Mouse (Mus musculus): ENCODE data around the gene Rnf19b. TPM values are rescaled to one million over a fixed set of nuclear protein-coding genes. Genes with fewer than 3 reads are reported as not detected.
A peak's percentile ranks its signal among the peaks of the same experiment; 100 is the strongest.

The Rnf19b gene
- total RNA-seq, 1 experiment = 66.7 TPM

DNA sequence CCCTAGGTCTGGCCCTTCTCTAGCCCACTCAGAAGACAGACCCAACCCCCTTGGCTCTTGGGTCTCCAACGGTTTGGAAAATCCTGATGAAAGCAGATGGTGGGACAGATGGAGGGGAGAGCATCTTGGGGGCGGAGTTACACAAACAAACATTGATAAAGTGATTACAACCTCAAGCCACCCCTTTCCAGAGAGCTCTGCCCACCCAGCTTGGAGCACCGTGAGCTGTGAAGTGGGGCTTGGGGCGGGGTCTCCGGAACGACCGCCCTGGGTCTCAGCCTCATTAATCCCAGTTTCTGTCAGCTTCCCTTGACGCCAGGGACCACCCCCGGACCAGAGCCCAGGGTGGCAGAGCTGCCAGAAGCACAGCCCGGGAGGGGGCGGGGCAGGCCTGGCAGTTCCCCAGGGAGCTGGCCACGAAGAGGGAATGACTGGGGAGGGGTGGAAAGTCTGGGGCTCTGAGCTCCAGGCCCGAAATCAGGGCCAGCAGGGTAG, 66.6 kb downstream of the Rnf19b start:
- H3K4me3 ChIP-seq (ENCODE audit: insufficient read depth in 1 of 2, low read depth in 1 of 2, low read length in 2 of 2, poor library complexity in 1 of 2, severe bottlenecking in 1 of 2) = no peak overlapping the region
- H3K9me3 ChIP-seq (ENCODE audit: control insufficient read depth, insufficient read depth, low read depth, low read length) = no peaks in the 10 kb centered on the region
- peaks cover 0 to 31% of the 10 kb centered on the region in 2 experiments; a peak in 2 of 4 replicates for H3K4me1 ChIP-seq (ENCODE audit: control insufficient read depth in 2 of 2, insufficient read depth in 2 of 2, low read length in 2 of 2, poor library complexity in 1 of 2)
- no peak overlapping the region for H3K27ac ChIP-seq (ENCODE audit: insufficient read depth, low read depth, low read length, poor library complexity, severe bottlenecking)
- no peak overlapping the region for H3K9ac ChIP-seq (ENCODE audit: insufficient read depth, low read depth, low read length, poor library complexity, severe bottlenecking)
- no peak for DNase-seq (ENCODE audit: low read depth, low spot score)
- H3K36me3 ChIP-seq (ENCODE audit: control insufficient read depth, insufficient read depth, low read length, poor library complexity, severe bottlenecking) = no peaks in the 10 kb centered on the region
- in situ Hi-C loops (cut with MboI; ENCODE audit: low sequenced_read_pairs in 2 of 2, unreplicated experiment in 2 of 2) = no loop called here
- TF ChIP-seq ZC3H11A (IDR thresholded peaks at IDR 0.05; ENCODE audit: borderline replicate concordance, low read depth, low read length) (no peak), HCFC1 (IDR thresholded peaks at IDR 0.05; ENCODE audit: borderline replicate concordance, insufficient read depth, low read length) (no peak), ZNF384 (IDR thresholded peaks at IDR 0.05; ENCODE audit: low read depth, low read length) (no peak), CHD2 (IDR thresholded peaks at IDR 0.05; ENCODE audit: low read depth, low read length) (no peak), MAFK (IDR thresholded peaks at IDR 0.05; ENCODE audit: insufficient read depth, low read depth, low read length) (no peak)

DNA sequence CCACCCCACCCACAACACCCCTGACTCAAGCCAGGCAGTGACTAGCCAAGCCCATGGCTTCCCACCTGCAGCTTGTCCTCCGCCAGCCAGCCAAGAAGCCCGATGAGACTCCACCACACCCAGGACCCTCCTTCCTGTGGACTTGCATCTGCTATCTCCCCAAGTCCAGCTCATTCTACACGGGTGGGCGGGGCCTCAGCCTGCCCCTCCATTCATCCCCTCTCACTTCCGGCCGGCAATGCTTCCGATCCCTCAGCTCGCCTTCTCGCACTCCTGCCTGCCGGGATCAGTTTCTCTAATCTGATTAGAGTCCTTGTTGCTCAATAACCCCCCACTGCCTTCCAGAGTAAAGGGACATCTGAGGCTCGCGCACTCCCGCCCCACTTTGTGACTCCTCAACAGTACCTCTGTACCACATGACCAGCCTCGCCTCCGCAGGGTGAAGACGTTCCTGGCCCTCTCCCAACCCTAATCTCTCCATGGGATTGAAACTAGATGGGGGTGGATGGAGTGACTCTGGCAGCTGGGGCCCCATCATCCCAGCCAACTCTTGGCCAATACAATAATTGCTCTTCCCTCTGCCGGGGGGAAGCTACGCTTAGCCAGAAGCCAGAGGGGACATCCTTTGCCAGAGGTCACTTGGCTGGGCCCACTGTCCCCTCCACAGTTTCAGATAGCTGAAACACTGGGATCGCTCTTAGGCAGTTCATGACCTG, 67.8 kb downstream of the Rnf19b start:
- DNase-seq (ENCODE audit: low read depth, low spot score) = no peak
- no peaks in the 10 kb centered on the region for H3K9me3 ChIP-seq (ENCODE audit: control insufficient read depth, insufficient read depth, low read depth, low read length)
- no peak for TF ChIP-seq MAFK (IDR thresholded peaks at IDR 0.05; ENCODE audit: insufficient read depth, low read depth, low read length)
- TF ChIP-seq CHD2 (IDR thresholded peaks at IDR 0.05; ENCODE audit: low read depth, low read length) = no peak
- TF ChIP-seq ZNF384 (IDR thresholded peaks at IDR 0.05; ENCODE audit: low read depth, low read length) = no peak
- TF ChIP-seq ZC3H11A (IDR thresholded peaks at IDR 0.05; ENCODE audit: borderline replicate concordance, low read depth, low read length) = no peak
- TF ChIP-seq HCFC1 (IDR thresholded peaks at IDR 0.05; ENCODE audit: borderline replicate concordance, insufficient read depth, low read length) = no peak
- in situ Hi-C loops (cut with MboI; ENCODE audit: low sequenced_read_pairs in 2 of 2, unreplicated experiment in 2 of 2) = no loop called here
- peak overlapping the region; percentile 9 to 54; a peak in 2 of 4 replicates for H3K4me3 ChIP-seq (ENCODE audit: insufficient read depth in 1 of 2, low read depth in 1 of 2, low read length in 2 of 2, poor library complexity in 1 of 2, severe bottlenecking in 1 of 2)
- H3K4me1 ChIP-seq (ENCODE audit: control insufficient read depth in 2 of 2, insufficient read depth in 2 of 2, low read length in 2 of 2, poor library complexity in 1 of 2) = peaks cover 0 to 34% of the 10 kb centered on the region in 2 experiments; a peak in 3 of 4 replicates
- H3K36me3 ChIP-seq (ENCODE audit: control insufficient read depth, insufficient read depth, low read length, poor library complexity, severe bottlenecking) = no peaks in the 10 kb centered on the region
- H3K9ac ChIP-seq (ENCODE audit: insufficient read depth, low read depth, low read length, poor library complexity, severe bottlenecking) = peak overlapping the region; percentile 32; the same call in 1 of the 2 replicates
- H3K27ac ChIP-seq (ENCODE audit: insufficient read depth, low read depth, low read length, poor library complexity, severe bottlenecking) = no peak overlapping the region

DNA sequence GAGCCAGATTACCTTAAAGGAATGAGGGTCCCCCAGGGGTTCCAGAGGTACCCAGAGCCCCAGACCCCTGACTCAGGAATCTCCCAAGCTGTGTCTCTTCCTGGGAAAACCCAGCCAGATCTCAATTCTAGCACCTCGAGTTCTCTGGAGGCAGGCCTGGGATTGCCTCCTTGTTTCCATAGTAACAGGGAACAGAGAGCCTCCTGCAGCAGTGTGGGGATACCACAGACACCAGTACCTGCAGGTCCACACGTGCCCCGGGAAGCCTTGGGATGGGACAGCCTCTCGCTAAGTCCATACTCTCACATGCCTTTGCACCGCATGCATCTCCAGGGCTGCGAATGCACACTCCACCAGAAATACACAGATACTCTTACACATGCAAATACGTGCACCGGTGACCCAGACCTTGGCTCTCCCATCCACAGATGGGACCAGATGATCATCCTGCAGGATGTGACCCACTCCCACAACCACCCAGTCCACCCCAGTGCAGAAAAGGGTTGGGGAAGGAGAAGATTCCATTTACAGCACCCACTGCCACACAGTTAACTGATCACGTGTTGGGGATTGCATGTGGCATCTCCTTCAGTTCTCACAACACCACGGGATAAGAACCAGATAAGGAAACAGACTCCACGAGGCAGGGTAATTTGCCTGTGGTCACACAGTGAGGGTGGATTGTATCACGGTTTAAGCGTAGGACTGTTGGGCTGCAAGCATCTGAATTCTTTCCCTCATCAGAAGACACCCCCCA, 70.7 kb downstream of the Rnf19b start:
- no peak overlapping the region for H3K27ac ChIP-seq (ENCODE audit: insufficient read depth, low read depth, low read length, poor library complexity, severe bottlenecking)
- no peaks in the 10 kb centered on the region for H3K9me3 ChIP-seq (ENCODE audit: control insufficient read depth, insufficient read depth, low read depth, low read length)
- H3K4me3 ChIP-seq (ENCODE audit: insufficient read depth in 1 of 2, low read depth in 1 of 2, low read length in 2 of 2, poor library complexity in 1 of 2, severe bottlenecking in 1 of 2) = no peak overlapping the region
- in situ Hi-C loops (cut with MboI; ENCODE audit: low sequenced_read_pairs in 2 of 2, unreplicated experiment in 2 of 2) = no loop called here
- DNase-seq (ENCODE audit: low read depth, low spot score) = no peak
- no peaks in the 10 kb centered on the region for H3K36me3 ChIP-seq (ENCODE audit: control insufficient read depth, insufficient read depth, low read length, poor library complexity, severe bottlenecking)
- no peak overlapping the region for H3K9ac ChIP-seq (ENCODE audit: insufficient read depth, low read depth, low read length, poor library complexity, severe bottlenecking)
- H3K4me1 ChIP-seq (ENCODE audit: control insufficient read depth in 2 of 2, insufficient read depth in 2 of 2, low read length in 2 of 2, poor library complexity in 1 of 2) = peaks cover 0 to 31% of the 10 kb centered on the region in 2 experiments; a peak in 3 of 4 replicates
- TF ChIP-seq CHD2 (IDR thresholded peaks at IDR 0.05; ENCODE audit: low read depth, low read length) (no peak), MAFK (IDR thresholded peaks at IDR 0.05; ENCODE audit: insufficient read depth, low read depth, low read length) (no peak), HCFC1 (IDR thresholded peaks at IDR 0.05; ENCODE audit: borderline replicate concordance, insufficient read depth, low read length) (no peak), ZC3H11A (IDR thresholded peaks at IDR 0.05; ENCODE audit: borderline replicate concordance, low read depth, low read length) (no peak), ZNF384 (IDR thresholded peaks at IDR 0.05; ENCODE audit: low read depth, low read length) (no peak)

DNA sequence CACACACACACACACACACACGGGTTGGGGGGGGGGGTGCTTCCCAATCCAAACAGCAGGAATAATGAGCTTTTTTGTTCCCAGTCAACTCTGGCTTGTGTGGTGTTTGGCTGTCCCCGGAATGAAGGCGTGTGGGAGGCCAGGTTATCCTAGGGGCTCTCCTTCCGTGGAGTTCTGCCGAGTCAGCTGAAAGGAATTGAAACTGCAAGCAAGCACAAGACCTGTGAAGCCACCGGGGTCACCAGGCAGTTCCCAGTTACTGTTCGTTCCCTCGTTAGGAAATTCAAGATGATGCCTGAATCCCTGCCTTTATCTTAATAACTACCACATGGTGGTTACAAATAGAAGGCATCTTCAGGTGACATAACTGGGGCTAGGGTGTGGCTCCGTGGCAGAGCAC, 71.3 kb downstream of the Rnf19b start:
- no peak for DNase-seq (ENCODE audit: low read depth, low spot score)
- Histone ChIP-seq H3K9me3 (ENCODE audit: control insufficient read depth, insufficient read depth, low read depth, low read length) (no peaks in the 10 kb centered on the region), H3K36me3 (ENCODE audit: control insufficient read depth, insufficient read depth, low read length, poor library complexity, severe bottlenecking) (no peaks in the 10 kb centered on the region), H3K4me3 (ENCODE audit: insufficient read depth in 1 of 2, low read depth in 1 of 2, low read length in 2 of 2, poor library complexity in 1 of 2, severe bottlenecking in 1 of 2) (no peak overlapping the region), H3K4me1 (ENCODE audit: control insufficient read depth in 2 of 2, insufficient read depth in 2 of 2, low read length in 2 of 2, poor library complexity in 1 of 2) (peaks cover 0 to 31% of the 10 kb centered on the region in 2 experiments; a peak in 3 of 4 replicates), H3K27ac (ENCODE audit: insufficient read depth, low read depth, low read length, poor library complexity, severe bottlenecking) (no peak overlapping the region), H3K9ac (ENCODE audit: insufficient read depth, low read depth, low read length, poor library complexity, severe bottlenecking) (no peak overlapping the region)
- in situ Hi-C loops (cut with MboI; ENCODE audit: low sequenced_read_pairs in 2 of 2, unreplicated experiment in 2 of 2) = no loop called here
- TF ChIP-seq ZC3H11A (IDR thresholded peaks at IDR 0.05; ENCODE audit: borderline replicate concordance, low read depth, low read length) (no peak), CHD2 (IDR thresholded peaks at IDR 0.05; ENCODE audit: low read depth, low read length) (no peak), HCFC1 (IDR thresholded peaks at IDR 0.05; ENCODE audit: borderline replicate concordance, insufficient read depth, low read length) (no peak), ZNF384 (IDR thresholded peaks at IDR 0.05; ENCODE audit: low read depth, low read length) (no peak), MAFK (IDR thresholded peaks at IDR 0.05; ENCODE audit: insufficient read depth, low read depth, low read length) (peak; percentile 80; the same call in 1 of the 2 replicates)

Data from ES-E14 (cell line).